Mouse (Mus musculus): ENCODE measurements at regions not wholly inside any gene's neighbourhood (a gene's known extent, or its start where the extent isn't known, plus 50 kb on each side); places are given as distances from the start of the nearest gene placed in this dataset.
A peak's percentile ranks its signal among the peaks of the same experiment; 100 is the strongest.

GRCm38 (mm10) chr10:97282841-97283496, 196.4 kb upstream of the Dcn start:
- DNase-seq = no peak

GRCm38 (mm10) chr10:97304791-97305355, 174.5 kb upstream of the Dcn start:
- no peak for DNase-seq

- no peak for DNase-seq
These were observed 169.8 kb upstream of the Dcn start for GRCm38 (mm10) chr10:97309580-97309979.

- no peak for DNase-seq
These were observed 166.9 kb upstream of the Dcn start for GRCm38 (mm10) chr10:97312509-97312908.

- DNase-seq = peak; percentile 98 to 99
These were observed 166.4 kb upstream of the Dcn start for GRCm38 (mm10) chr10:97312978-97313377.

- DNase-seq = peak; percentile 89 to 91
These were observed 166.0 kb upstream of the Dcn start for GRCm38 (mm10) chr10:97313407-97313901.

GRCm38 (mm10) chr10:97332639-97333038, 146.8 kb upstream of the Dcn start:
- no peak for DNase-seq

GRCm38 (mm10) chr10:97334044-97334443, 145.4 kb upstream of the Dcn start:
- no peak for DNase-seq

GRCm38 (mm10) chr10:97334606-97335150, 144.7 kb upstream of the Dcn start:
- no peak for DNase-seq

- DNase-seq = no peak
These were observed 141.2 kb upstream of the Dcn start for GRCm38 (mm10) chr10:97338033-97338692.

- peak in 1 of 2 experiments; percentile 66 for DNase-seq
These were observed 139.3 kb upstream of the Dcn start for GRCm38 (mm10) chr10:97339866-97340706.

GRCm38 (mm10) chr10:97345347-97345746, 134.1 kb upstream of the Dcn start:
- DNase-seq = peak; percentile 91 to 93

- DNase-seq = no peak
These were observed 132.5 kb upstream of the Dcn start for GRCm38 (mm10) chr10:97346949-97347348.

- DNase-seq = peak in 1 of 2 experiments; percentile 9
These were observed 110.8 kb upstream of the Dcn start for GRCm38 (mm10) chr10:97368625-97369024.

- peak; percentile 74 to 79 for DNase-seq
These were observed 103.6 kb upstream of the Dcn start for GRCm38 (mm10) chr10:97375824-97376223.

GRCm38 (mm10) chr10:97376376-97376775, 103.0 kb upstream of the Dcn start:
- DNase-seq = no peak

GRCm38 (mm10) chr10:97381586-97381985, 97.8 kb upstream of the Dcn start:
- DNase-seq = no peak

GRCm38 (mm10) chr10:97383881-97384280, 95.5 kb upstream of the Dcn start:
- DNase-seq = no peak

GRCm38 (mm10) chr10:97387196-97387876, 92.1 kb upstream of the Dcn start:
- no peak for DNase-seq

- DNase-seq = no peak
These were observed 89.5 kb upstream of the Dcn start for GRCm38 (mm10) chr10:97389647-97390590.

Measured in cerebellum, postnatal 10 days (tissue).